Mouse (Mus musculus) G1E (cell line): Measurements from ENCODE around the gene Srebf1. TPM values are rescaled to one million over a fixed set of nuclear protein-coding genes. Genes with fewer than 3 reads are reported as not detected.
A peak's percentile ranks its signal among the peaks of the same experiment; 100 is the strongest.

Experiments
- ATAC-seq: 2 replicates; pipeline ENCODE4 v1.8.0; 2016; ENCODE audit warnings: mild to moderate bottlenecking; ENCODE audit not compliant: insufficient number of reproducible peaks, poor library complexity, low FRiP score, severe bottlenecking; ENCODE audit errors: extremely low read depth
- DNase-seq: peaks from one replicate; pipeline ENCODE4 v3.0.0; 2012; ENCODE audit warnings: low spot score
- H3K27me3 ChIP-seq: 2 replicates; pipeline ENCODE4 v1.6.1; 2012; ENCODE audit warnings: mild to moderate bottlenecking, low read length, inconsistent platforms; ENCODE audit not compliant: insufficient read depth
- H3K36me3 ChIP-seq: replicated peaks from 2 replicates; pipeline ENCODE3; 2012; ENCODE audit warnings: mild to moderate bottlenecking, inconsistent platforms
- H3K4me1 ChIP-seq: 2 replicates; pipeline ENCODE4 v1.6.1; 2012; ENCODE audit warnings: low read depth, low read length, inconsistent platforms, mixed read lengths; ENCODE audit not compliant: insufficient read depth
- H3K4me3 ChIP-seq: 2 replicates; pipeline ENCODE4 v1.5.1; 2012; ENCODE audit warnings: low read depth, mild to moderate bottlenecking, inconsistent platforms, low read length, moderate library complexity, mixed read lengths
- H3K9me3 ChIP-seq: replicated peaks from 2 replicates; pipeline ENCODE4 v1.6.1; 2012; ENCODE audit warnings: inconsistent platforms
- CTCF ChIP-seq: IDR thresholded peaks from 2 replicates; pipeline ENCODE4 v1.5.1; 2012; ENCODE audit warnings: low read depth, low read length, inconsistent platforms, mixed read lengths
- GATA1 ChIP-seq: IDR thresholded peaks from 2 replicates; pipeline ENCODE4 v1.6.1; 2012; ENCODE audit warnings: borderline replicate concordance, low read length, inconsistent platforms, mixed read lengths
- GATA2 ChIP-seq: IDR thresholded peaks from 2 replicates; pipeline ENCODE4 v1.6.1; 2012; ENCODE audit warnings: low read depth, low read length, inconsistent platforms, borderline replicate concordance
- POLR2AphosphoS5 ChIP-seq: IDR thresholded peaks from 2 replicates; pipeline ENCODE4 v1.6.1; 2012; ENCODE audit warnings: low read depth, low read length, inconsistent platforms; ENCODE audit not compliant: insufficient replicate concordance
- TAL1 ChIP-seq: conservative IDR thresholded peaks from 2 replicates; pipeline ENCODE4 v1.6.1; 2012; ENCODE audit warnings: low read depth, low read length, inconsistent platforms, mixed read lengths
- polyA plus RNA-seq: library from polyadenylated mRNA; stranded (reverse); fragments of >175 nt; gene quantifications from 2 replicates; pipeline ENCODE4 v1.2.3, GENCODE M21; 2012
- total RNA-seq, 2 experiments: library from RNA; stranded (forward) in 1 of 2; stranded (reverse) in 1 of 2; fragments of 200-1000 nt in 1 of 2; fragments of >200 nt in 1 of 2; fragmentation: Nextera tagmentation in 1 of 2; gene quantifications; 2 replicates each; pipeline ENCODE4 v1.2.3; 2014 to 2017

Srebf1 gene
- total and polyA plus RNA-seq, 3 experiments = 66.8 to 276 (median 137) TPM

DNA sequence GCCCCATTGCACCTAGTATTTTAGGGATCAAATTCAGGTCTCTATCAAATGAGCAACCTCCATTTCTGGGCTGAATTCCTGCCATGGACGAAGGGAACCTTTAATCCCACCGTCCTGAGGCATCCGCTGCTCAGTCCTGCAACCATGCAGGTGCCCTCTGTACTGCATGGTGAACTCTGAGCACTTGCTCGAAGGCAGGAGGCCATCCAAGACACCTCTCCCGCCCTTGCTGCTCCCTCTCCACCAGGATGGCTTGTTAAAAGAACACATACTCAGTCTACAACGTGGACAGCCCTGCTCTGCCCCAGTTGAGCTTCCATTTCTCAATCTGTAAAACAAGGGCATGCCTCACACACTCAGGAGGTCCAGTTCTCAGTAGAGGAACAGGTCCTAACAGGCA, 14.2 kb downstream of the Srebf1 start:
- TF ChIP-seq GATA2 (no peak), GATA1 (no peak), POLR2AphosphoS5 (no peak), CTCF (no peak), TAL1 (no peak)
- ATAC-seq (no peak), DNase-seq (no peak)
- peaks cover 94% of the 10 kb centered on the region for H3K4me1 ChIP-seq
- H3K4me3 ChIP-seq = peak overlapping the region; percentile 70; the same call in 1 of the 2 replicates
- peaks cover 95% of the 10 kb centered on the region for H3K36me3 ChIP-seq
- H3K27me3 ChIP-seq = no peaks in the 10 kb centered on the region
- H3K9me3 ChIP-seq = no peaks in the 10 kb centered on the region

DNA sequence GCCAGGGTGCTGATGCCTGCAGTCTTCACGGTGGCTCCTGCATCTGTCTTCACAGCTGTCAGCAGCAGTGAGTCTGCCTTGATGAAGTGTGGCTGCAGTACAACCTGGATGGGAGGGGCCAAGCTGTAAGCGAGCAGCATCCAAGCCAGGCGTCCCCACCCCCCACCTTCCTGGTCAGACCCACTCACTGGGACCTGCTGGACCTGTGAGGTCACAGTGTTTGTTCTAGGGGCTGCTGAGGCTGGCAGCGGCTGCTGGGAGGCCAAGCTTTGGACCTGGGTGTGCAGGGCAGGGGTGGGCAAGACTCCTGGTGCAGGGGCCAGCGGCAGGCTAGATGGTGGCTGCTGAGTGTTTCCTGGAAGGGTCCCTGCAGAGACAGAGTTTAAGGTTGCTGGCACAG, 16.2 kb downstream of the Srebf1 start:
- ATAC-seq (no peak), DNase-seq (no peak)
- H3K4me1 ChIP-seq = peaks cover 93% of the 10 kb centered on the region
- H3K4me3 ChIP-seq = no peak overlapping the region; the same call in 1 of the 2 replicates
- H3K27me3 ChIP-seq = no peaks in the 10 kb centered on the region; the same call in 1 of the 2 replicates
- H3K9me3 ChIP-seq = no peaks in the 10 kb centered on the region
- peaks cover 95% of the 10 kb centered on the region for H3K36me3 ChIP-seq
- TF ChIP-seq CTCF = no peak
- TF ChIP-seq POLR2AphosphoS5 = no peak

DNA sequence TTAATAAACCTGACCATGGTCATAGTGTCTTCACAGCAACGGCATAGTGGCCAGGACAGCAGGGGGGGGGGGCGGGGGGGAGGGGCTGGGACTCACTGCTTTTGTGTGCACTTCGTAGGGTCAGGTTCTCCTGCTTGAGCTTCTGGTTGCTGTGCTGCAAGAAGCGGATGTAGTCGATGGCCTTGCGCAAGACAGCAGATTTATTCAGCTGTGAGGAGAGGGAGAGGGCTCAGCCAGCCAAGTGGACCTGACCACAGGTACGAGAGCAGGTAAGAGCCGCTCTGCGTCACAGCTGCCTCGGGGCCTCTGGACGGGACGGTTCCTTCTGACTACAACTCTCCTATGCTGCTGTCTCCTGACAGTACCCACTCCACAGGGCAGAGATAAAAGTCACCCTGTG, 17.4 kb downstream of the Srebf1 start:
- DNase-seq (no peak), ATAC-seq (no peak)
- Histone ChIP-seq H3K36me3 (peaks cover 99% of the 10 kb centered on the region), H3K4me1 (peaks cover 96% of the 10 kb centered on the region), H3K27me3 (no peaks in the 10 kb centered on the region; the same call in 1 of the 2 replicates), H3K4me3 (0 out of 2 replicates have a peak overlapping the region, but pooled peaks have one; percentile 17), H3K9me3 (no peaks in the 10 kb centered on the region)
- no peak for TF ChIP-seq CTCF
- TF ChIP-seq TAL1 = no peak
- TF ChIP-seq GATA2 = no peak
- TF ChIP-seq POLR2AphosphoS5 = no peak
- TF ChIP-seq GATA1 = no peak

DNA sequence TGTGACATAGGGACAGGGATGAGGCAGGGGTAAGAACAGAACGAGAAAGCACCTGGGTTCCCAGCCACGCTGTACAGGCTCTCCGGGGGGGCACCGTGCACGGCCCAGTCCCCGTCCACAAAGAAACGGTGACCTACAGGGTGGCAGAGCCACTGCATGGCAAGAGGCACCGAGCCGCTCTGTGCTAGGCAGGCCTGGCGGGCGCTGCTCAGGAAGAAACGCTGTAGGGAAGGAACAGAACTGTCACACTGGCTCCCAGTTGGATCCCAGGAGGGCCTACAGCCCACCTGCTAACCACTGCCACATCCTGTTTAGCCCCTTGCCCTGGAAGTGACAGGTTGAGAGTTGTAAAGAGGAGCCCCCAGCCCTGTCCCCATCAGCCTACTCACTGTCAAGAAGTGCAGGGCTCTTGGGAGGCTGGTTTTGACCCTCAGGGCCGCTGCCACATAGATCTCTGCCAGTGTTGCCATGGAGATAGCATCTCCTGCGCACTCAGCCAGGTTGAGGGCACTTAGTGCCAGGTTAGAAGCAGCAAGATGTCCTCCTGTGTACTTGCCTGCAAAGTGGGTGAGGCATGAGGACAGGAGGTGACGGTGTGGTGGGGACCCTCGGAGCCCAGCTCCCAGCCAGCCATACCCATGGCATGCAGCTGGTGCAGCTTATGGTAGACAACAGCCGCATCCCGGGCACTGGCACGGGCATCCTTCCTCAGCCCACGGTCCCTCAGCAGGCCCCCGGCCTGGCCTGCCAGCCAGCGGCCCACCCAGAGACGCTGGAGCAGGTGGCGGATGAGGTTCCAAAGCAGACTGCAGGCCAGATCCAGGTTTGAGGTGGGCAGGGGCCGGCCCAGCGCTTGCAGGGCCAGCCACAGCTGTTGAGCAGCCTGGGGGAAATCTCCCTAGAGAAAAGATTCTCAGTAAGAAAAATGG, 19.4 kb downstream of the Srebf1 start:
- peaks cover 91% of the 10 kb centered on the region for H3K4me1 ChIP-seq
- peaks cover 99% of the 10 kb centered on the region for H3K36me3 ChIP-seq
- no peak for DNase-seq
- H3K4me3 ChIP-seq = 0 out of 2 replicates have a peak overlapping the region, but pooled peaks have one; percentile 1
- no peaks in the 10 kb centered on the region for H3K9me3 ChIP-seq
- no peak for ATAC-seq
- H3K27me3 ChIP-seq = no peaks in the 10 kb centered on the region; the same call in 1 of the 2 replicates
- no peak for TF ChIP-seq CTCF
- no peak for TF ChIP-seq POLR2AphosphoS5
- TF ChIP-seq GATA2 = no peak
- TF ChIP-seq GATA1 = no peak
- no peak for TF ChIP-seq TAL1

DNA sequence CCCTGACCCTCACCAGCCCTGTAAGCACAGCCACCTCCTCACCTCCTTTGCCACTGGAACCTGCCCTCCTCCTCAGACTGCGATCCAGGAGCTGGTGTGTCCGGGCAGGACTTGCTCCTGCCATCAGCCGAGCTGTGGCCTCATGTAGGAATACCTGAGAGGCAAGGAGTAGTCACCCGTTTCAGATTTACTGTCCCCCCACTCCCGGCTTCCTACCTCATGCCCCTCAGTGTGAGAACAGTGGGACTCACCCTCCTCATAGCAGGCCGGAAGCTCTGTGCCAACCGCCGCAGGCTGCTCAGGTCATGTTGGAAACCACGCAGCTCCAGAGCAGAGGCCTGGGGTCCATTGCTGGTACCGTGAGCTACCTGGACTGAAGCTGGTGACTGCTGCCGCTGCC, 22.0 kb downstream of the Srebf1 start:
- TF ChIP-seq CTCF (no peak), GATA1 (no peak), POLR2AphosphoS5 (no peak), GATA2 (no peak), TAL1 (no peak)
- no peak for ATAC-seq
- no peaks in the 10 kb centered on the region; the same call in 1 of the 2 replicates for H3K27me3 ChIP-seq
- peaks cover 83% of the 10 kb centered on the region for H3K4me1 ChIP-seq
- DNase-seq = no peak
- H3K4me3 ChIP-seq = no peak overlapping the region
- H3K9me3 ChIP-seq = no peaks in the 10 kb centered on the region
- peaks cover 98% of the 10 kb centered on the region for H3K36me3 ChIP-seq

DNA sequence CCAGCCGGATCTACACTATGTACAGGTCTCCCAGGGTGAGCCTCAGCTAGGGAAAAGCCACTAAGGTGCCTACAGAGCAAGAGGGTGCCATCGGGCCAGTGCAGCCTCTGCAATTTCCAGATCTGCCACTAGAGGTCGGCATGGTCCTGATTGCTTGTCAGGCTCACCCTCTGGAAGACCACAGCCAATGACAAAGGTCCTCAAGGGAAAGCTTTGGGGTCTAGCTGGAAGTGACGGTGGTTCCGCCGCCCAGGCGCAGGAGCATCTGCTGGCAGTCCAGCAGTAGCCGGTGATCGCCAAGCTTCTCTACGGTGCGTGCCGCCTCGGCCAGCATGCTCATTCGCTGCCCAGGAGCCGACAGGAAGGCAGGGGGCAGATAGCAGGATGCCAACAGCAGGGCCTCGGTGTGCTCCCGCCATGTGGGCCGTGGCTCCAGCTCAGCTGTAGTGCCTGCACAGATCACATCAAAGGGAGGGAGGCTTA, 22.6 kb downstream of the Srebf1 start:
- Histone ChIP-seq H3K36me3 (peaks cover 98% of the 10 kb centered on the region), H3K9me3 (peaks cover 4% of the 10 kb centered on the region), H3K27me3 (no peaks in the 10 kb centered on the region; the same call in 1 of the 2 replicates), H3K4me3 (peak overlapping the region; percentile 36; the same call in 1 of the 2 replicates), H3K4me1 (peaks cover 79% of the 10 kb centered on the region)
- no peak for TF ChIP-seq GATA1
- peak; percentile 98 for TF ChIP-seq CTCF
- ATAC-seq (peak; percentile 49; the same call in 1 of the 2 replicates), DNase-seq (peak; percentile 87)
